Mouse (Mus musculus): ENCODE results near the gene Klhl30. TPM values are rescaled to one million over a fixed set of nuclear protein-coding genes. Genes with fewer than 3 reads are reported as not detected.
A peak's percentile ranks its signal among the peaks of the same experiment; 100 is the strongest.

The Klhl30 gene
- total RNA-seq, 2 experiments from 2014 or later = not detected

DNA sequence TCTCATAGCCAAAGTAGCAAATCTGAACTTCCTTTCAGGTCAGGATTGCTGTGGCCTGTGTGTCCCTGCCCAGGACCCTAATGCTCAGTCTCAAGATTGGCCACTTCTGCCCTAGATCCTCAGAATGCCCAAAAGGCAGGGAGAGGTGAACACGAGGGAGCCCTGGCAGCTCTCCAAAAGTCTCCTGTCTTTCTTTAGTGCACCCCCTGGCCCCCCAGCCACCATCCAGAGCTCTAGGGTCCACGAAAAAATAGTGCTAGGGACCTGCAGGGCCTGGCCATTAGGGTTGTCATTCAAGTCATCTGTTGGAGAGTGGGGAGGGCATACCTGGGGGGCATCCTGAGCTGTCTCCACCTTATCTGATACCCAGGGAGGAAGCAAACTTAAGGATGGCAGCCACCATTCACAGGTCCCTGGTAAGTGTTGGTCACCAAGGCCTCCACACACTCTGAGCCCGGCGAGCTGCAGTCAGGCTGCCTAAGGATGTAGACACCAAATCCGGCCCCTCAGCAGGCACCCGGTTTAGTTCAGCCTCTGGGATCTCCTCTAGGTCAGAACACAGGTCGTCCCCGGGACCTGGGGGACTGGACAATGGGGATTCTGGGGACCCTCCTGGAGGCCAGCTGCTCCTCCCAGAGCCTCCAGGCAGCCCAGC is 60.9 kb downstream of the Klhl30 start:
- DNase-seq (ENCODE audit: extremely low spot score in 1 of 2, low spot score in 2 of 2) = peak in 1 of 2 experiments; percentile 47
- intact Hi-C loops (cut with DNase I) = no loop called here

Other genes with a start within 250 kb of the Klhl30 start
- under 1 TPM; 0.24 to 0.36 TPM for gene Rbm44, start 205.9 kb upstream of the Klhl30 start, total RNA-seq (2021)
- gene Ramp1, start 171.2 kb upstream of the Klhl30 start, total RNA-seq (2021) = 10 to 100 TPM; 33.9 to 37.5 TPM
- 10 to 100 TPM; 47.5 to 50.0 TPM for gene Ube2f, start 100.7 kb upstream of the Klhl30 start, total RNA-seq (2021)
- gene Scly, start 52.7 kb upstream of the Klhl30 start, total RNA-seq (2021) = 10 to 100 TPM; 10.4 to 10.5 TPM
- gene Espnl, start 28.9 kb upstream of the Klhl30 start, total RNA-seq (2021) = under 1 TPM; 0.13 to 0.14 TPM
- gene Erfe, start 15.4 kb downstream of the Klhl30 start, total RNA-seq (2021) = under 1 TPM; 0.39 to 0.41 TPM
- 10 to 100 TPM; 62.9 to 68.6 TPM for gene Ilkap, start 47.8 kb downstream of the Klhl30 start, total RNA-seq (2021)
- gene Hes6, start 63.0 kb downstream of the Klhl30 start, total RNA-seq (2021) = 10 to 100 TPM; 26.6 to 27.3 TPM
- 10 to 100 TPM; 14.6 to 16.0 TPM for gene Per2, start 108.3 kb downstream of the Klhl30 start, total RNA-seq (2021)
- gene Traf3ip1, start 143.6 kb downstream of the Klhl30 start, total RNA-seq (2021) = 10 to 100 TPM; 13.7 to 14.4 TPM
- gene Asb1, start 189.5 kb downstream of the Klhl30 start, total RNA-seq (2021) = 10 to 100 TPM; 38.8 to 44.4 TPM

Measured in left cerebral cortex, postnatal 10 days (tissue).